Mouse (Mus musculus): Measurements from ENCODE around the gene Olfr108.

The Olfr108 gene

GRCm38 (mm10) chr17:37445180-37445579, at the start of gene Olfr108:
Gene Olfr108, plus strand, starts transcription at chr17:37445480.
- no peak for DNase-seq (ENCODE audit: extremely low read depth, insufficient read length, low spot score)

GRCm38 (mm10) chr17:37398926-37399325, 46.4 kb upstream of the Olfr108 start, which contains the start of gene Olfr107:
Gene Olfr107, plus strand, starts transcription at chr17:37399226.
- DNase-seq (ENCODE audit: extremely low read depth, insufficient read length, low spot score) = no peak

- no peak for DNase-seq (ENCODE audit: extremely low read depth, insufficient read length, low spot score)
Measured at GRCm38 (mm10) chr17:37413380-37413779, 31.9 kb upstream of the Olfr108 start.

GRCm38 (mm10) chr17:37458616-37459015, 13.3 kb downstream of the Olfr108 start, which contains the start of gene Olfr109:
Gene Olfr109, plus strand, starts transcription at chr17:37458916.
- no peak for DNase-seq (ENCODE audit: extremely low read depth, insufficient read length, low spot score)

- no peak for DNase-seq (ENCODE audit: extremely low read depth, insufficient read length, low spot score)
Measured at GRCm38 (mm10) chr17:37483452-37483851, 38.2 kb downstream of the Olfr108 start, which contains the start of gene H2-M2. Gene H2-M2, minus strand, starts transcription at chr17:37483552.

- DNase-seq (ENCODE audit: extremely low read depth, insufficient read length, low spot score) = no peak
Measured at GRCm38 (mm10) chr17:37491930-37492518, 46.7 kb downstream of the Olfr108 start, which contains the start of gene Olfr110. Gene Olfr110, plus strand, starts transcription at chr17:37492468.
